Mouse (Mus musculus) spleen, adult 2 months (tissue): ENCODE results near the gene Stxbp6. TPM values are rescaled to one million over a fixed set of nuclear protein-coding genes. Genes with fewer than 3 reads are reported as not detected.

Experiments used
- DNase-seq, 2 experiments: peaks; one replicate each; pipeline versions ENCODE4 v3.0.0 to v3.0.0-alpha.2; 2012 to 2021; ENCODE audit warnings: low spot score in 2 of 2, low read depth in 1 of 2
- H3K27ac ChIP-seq: fragments of 200-500 bp; 2 replicates; pipeline ENCODE4 v1.5.1; 2012; ENCODE audit warnings: low read length, inconsistent platforms; ENCODE audit not compliant: insufficient read depth
- H3K27me3 ChIP-seq: fragments of 200-500 bp; 2 replicates; pipeline ENCODE4 v1.6.1; 2012; ENCODE audit warnings: mild to moderate bottlenecking, moderate library complexity, low read length, inconsistent platforms; ENCODE audit not compliant: control insufficient read depth, insufficient read depth
- H3K36me3 ChIP-seq: fragments of 200-500 bp; 2 replicates; pipeline ENCODE4 v1.6.1; 2012; ENCODE audit warnings: mild to moderate bottlenecking, low read length, inconsistent platforms; ENCODE audit not compliant: control insufficient read depth, insufficient read depth
- H3K4me1 ChIP-seq: fragments of 200-500 bp; 2 replicates; pipeline ENCODE4 v1.6.1; 2011; ENCODE audit warnings: inconsistent platforms; ENCODE audit not compliant: control insufficient read depth, insufficient read depth, insufficient read length
- H3K4me3 ChIP-seq: fragments of 200-500 bp; 2 replicates; pipeline ENCODE4 v1.5.1; 2011; ENCODE audit warnings: mild to moderate bottlenecking, inconsistent platforms; ENCODE audit not compliant: insufficient read depth, insufficient read length; ENCODE audit errors: extremely low read depth
- CTCF ChIP-seq: fragments of 200-500 bp; IDR thresholded peaks from 2 replicates; pipeline ENCODE4 v1.5.1; 2011; ENCODE audit warnings: mild to moderate bottlenecking, inconsistent platforms; ENCODE audit not compliant: insufficient read depth, insufficient read length, insufficient replicate concordance; ENCODE audit errors: extremely low read depth
- POLR2A ChIP-seq: fragments of 200-500 bp; IDR thresholded peaks from 2 replicates; pipeline ENCODE4 v1.6.1; 2011; ENCODE audit warnings: low read depth, low read length, inconsistent platforms
- WGBS: fragments of 180-500 bp; shearing (Covaris S2); methylation state at CpG from one replicate; pipeline ENCODE4 v1.1.7; 2018; 5-methylcytosine and 5-hydroxymethylcytosine counted together
- polyA plus RNA-seq: library from polyadenylated mRNA; depleted of rRNA; stranded (reverse); fragments of >200 nt; gene quantifications from 2 replicates; pipeline ENCODE4 v1.2.3, GENCODE M21; 2012

Stxbp6 gene
- polyA plus RNA-seq, 1 experiment, result 1.1 TPM

GRCm38 (mm10) chr12:44839594-44840373 is 234.7 kb downstream of the Stxbp6 start:
- DNase-seq, result no peak

GRCm38 (mm10) chr12:44835879-44836467 is 238.5 kb downstream of the Stxbp6 start:
- DNase-seq, result no peak

More at GRCm38 (mm10) chr12:44839594-44840373, 234.7 kb downstream of the Stxbp6 start:
- 75% methylated on average over 7 of the region's 7 CpGs for WGBS
- Histone ChIP-seq H3K4me3 (no peak overlapping the region), H3K4me1 (no peaks in the 10 kb centered on the region), H3K27ac (no peak overlapping the region), H3K36me3 (no peaks in the 10 kb centered on the region), H3K27me3 (no peaks in the 10 kb centered on the region)
- TF ChIP-seq POLR2A, result no peak
- TF ChIP-seq CTCF, result no peak

GRCm38 (mm10) chr12:44811895-44812294 is 262.6 kb downstream of the Stxbp6 start:
- DNase-seq, result no peak
- H3K4me1 ChIP-seq, result no peaks in the 10 kb centered on the region
- no peak overlapping the region for H3K4me3 ChIP-seq
- H3K27me3 ChIP-seq, result no peaks in the 10 kb centered on the region
- 78% methylated on average over 2 of the region's 2 CpGs for WGBS
- no peak for TF ChIP-seq POLR2A
- no peak for TF ChIP-seq CTCF
- no peak overlapping the region for H3K27ac ChIP-seq
- H3K36me3 ChIP-seq, result no peaks in the 10 kb centered on the region

More at GRCm38 (mm10) chr12:44835879-44836467, 238.5 kb downstream of the Stxbp6 start:
- H3K4me1 ChIP-seq, result no peaks in the 10 kb centered on the region
- WGBS, result 72% methylated on average over 1 of the region's 1 CpGs
- no peak for TF ChIP-seq POLR2A
- no peak for TF ChIP-seq CTCF
- H3K27me3 ChIP-seq, result no peaks in the 10 kb centered on the region
- H3K4me3 ChIP-seq, result no peak overlapping the region
- no peak overlapping the region for H3K27ac ChIP-seq
- H3K36me3 ChIP-seq, result no peaks in the 10 kb centered on the region

- H3K4me3 ChIP-seq, result no peak overlapping the region
- no peaks in the 10 kb centered on the region for H3K36me3 ChIP-seq
- H3K27me3 ChIP-seq, result no peaks in the 10 kb centered on the region
- H3K4me1 ChIP-seq, result no peaks in the 10 kb centered on the region
- no peak for DNase-seq
- no peak for TF ChIP-seq POLR2A
- no peak for TF ChIP-seq CTCF
- H3K27ac ChIP-seq, result no peak overlapping the region
Observed at GRCm38 (mm10) chr12:44804213-44804612, 270.3 kb downstream of the Stxbp6 start.
